Mouse (Mus musculus) lung, postnatal 0 days (tissue): ENCODE measurements around the gene Zbtb16.

ENCODE experiments used
- CTCF ChIP-seq: IDR thresholded peaks from 2 replicates; pipeline ENCODE4 v1.5.1; 2016; ENCODE audit warnings: antibody characterized with exemption, mild to moderate bottlenecking
- EP300 ChIP-seq: IDR thresholded peaks from 2 replicates; pipeline ENCODE4 v1.6.1; 2016; ENCODE audit warnings: antibody characterized with exemption, mild to moderate bottlenecking, control low read depth

DNA sequence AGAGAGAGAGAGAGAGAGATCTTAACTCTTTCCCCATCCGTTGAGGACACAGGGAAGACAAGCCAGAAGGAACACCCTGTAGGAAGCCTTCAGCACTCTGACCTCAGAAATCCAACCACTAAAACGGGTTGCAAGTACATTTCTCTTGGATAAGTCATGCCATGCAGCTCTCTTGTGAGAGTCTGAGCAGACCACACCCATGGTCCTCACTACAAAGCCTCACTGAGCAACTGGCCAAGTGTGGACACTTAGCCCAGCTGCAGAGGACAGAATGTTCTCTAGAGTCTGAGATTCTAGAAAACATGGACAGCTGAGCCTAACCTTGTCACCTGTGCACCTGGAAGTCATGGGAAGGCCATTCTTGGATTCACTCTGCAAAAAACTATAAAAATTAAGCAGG, 60.5 kb downstream of the Zbtb16 start:
- TF ChIP-seq CTCF (no peak), EP300 (peak; percentile 100)
